Mouse (Mus musculus) heart, adult 2 months (tissue): ENCODE measurements around the gene Tomm22.

ENCODE experiments used
- CTCF ChIP-seq: fragments of 200-600 bp; IDR thresholded peaks from 2 replicates; pipeline ENCODE4 v1.8.1; 2022; ENCODE audit warnings: antibody characterized with exemption, mild to moderate bottlenecking, moderate library complexity
- EP300 ChIP-seq: fragments of 200-500 bp; IDR thresholded peaks from 2 replicates; pipeline ENCODE4 v1.6.1; 2011; ENCODE audit warnings: low read depth, low read length, control low read depth; ENCODE audit not compliant: insufficient read depth
- POLR2A ChIP-seq: fragments of 200-500 bp; IDR thresholded peaks from 2 replicates; pipeline ENCODE4 v1.6.1; 2011; ENCODE audit warnings: mild to moderate bottlenecking, low read depth, low read length, control low read depth; ENCODE audit not compliant: insufficient read depth

DNA sequence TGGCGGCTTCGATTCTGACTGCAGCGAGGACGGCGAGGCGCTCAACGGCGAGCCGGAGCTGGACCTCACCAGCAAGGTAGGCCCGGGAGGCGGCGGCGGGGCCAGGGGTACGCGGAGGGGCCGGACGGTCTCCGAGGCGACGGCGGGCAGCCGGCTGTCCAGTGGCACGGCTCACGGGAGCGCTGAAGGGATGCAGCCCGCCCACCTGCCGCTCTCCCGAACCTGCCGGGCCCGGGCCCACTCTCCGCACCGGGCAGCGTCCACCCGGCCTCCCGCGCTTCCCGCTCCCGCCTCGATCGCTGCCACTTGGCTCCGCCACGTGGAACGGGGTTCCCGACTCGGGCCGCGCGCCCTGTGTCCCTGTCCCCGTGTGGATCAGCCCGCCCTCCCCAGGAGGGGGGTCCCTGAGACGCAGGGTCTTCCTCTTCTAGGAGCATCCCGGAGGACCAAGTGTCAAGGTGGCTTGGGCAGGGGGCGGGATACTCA lies 20.4 kb downstream of the Tomm22 start:
- TF ChIP-seq CTCF = no peak
- TF ChIP-seq POLR2A = no peak
- TF ChIP-seq EP300 = no peak
